Mouse (Mus musculus): ENCODE results near the gene Vps50. TPM values are rescaled to one million over a fixed set of nuclear protein-coding genes. Genes with fewer than 3 reads are reported as not detected.
"Not testable (repeated sequence)": the region's sequence is repeated elsewhere in the genome, so short reads cannot be mapped to it uniquely, and the experiment has no call there.

Gene Vps50
- polyA plus RNA-seq, 1 experiment from 2014 or later, result 52.4 TPM

- no peak overlapping the region for H3K4me2 ChIP-seq
- no peak overlapping the region for H3K4me3 ChIP-seq
- peaks cover 8% of the 10 kb centered on the region for H3K4me1 ChIP-seq (replicated peaks)
- ATAC-seq (ENCODE audit: low FRiP score, low read depth), result no peak
- no peak overlapping the region for H3K27ac ChIP-seq (replicated peaks)
- no peaks in the 10 kb centered on the region for H3K27me3 ChIP-seq
- H3K36me3 ChIP-seq, result no peaks in the 10 kb centered on the region
- WGBS, result 76% methylated on average over 5 of the region's 5 CpGs
- H3K9ac ChIP-seq, result no peak overlapping the region
- no peaks in the 10 kb centered on the region for H3K9me3 ChIP-seq
These were observed 3.9 kb upstream of the Vps50 start for GRCm38 (mm10) chr6:3494285-3494684.

DNA sequence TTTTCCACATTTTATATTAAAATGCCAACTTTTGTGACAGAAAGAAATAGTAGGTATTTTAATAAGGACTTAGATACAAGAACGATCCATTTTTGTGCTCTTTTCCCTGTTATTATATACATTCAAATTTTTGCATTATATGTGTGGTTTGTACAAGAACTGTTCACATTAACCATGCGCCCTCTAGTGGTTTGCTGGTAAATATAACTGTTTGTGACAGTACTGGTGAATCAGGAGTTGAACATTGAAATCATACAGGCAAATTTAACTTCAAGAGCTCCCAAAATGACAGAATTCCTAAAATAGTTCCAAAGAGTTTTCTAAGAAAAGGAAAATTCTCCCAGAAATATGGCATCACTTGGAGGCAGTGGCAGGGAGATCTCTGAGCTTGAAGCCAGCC lies 2.0 kb upstream of the Vps50 start:
- ATAC-seq (ENCODE audit: low FRiP score, low read depth), result no peak
- Histone ChIP-seq H3K9ac (no peak overlapping the region), H3K9me3 (no peaks in the 10 kb centered on the region), H3K4me1 (replicated peaks) (peaks cover 13% of the 10 kb centered on the region), H3K4me3 (no peak overlapping the region), H3K27me3 (no peaks in the 10 kb centered on the region), H3K27ac (replicated peaks) (no peak overlapping the region), H3K36me3 (no peaks in the 10 kb centered on the region), H3K4me2 (no peak overlapping the region)
- whole genome bisulfite sequencing, result 6% methylated on average over 2 of the region's 2 CpGs

- Histone ChIP-seq H3K36me3 (no peaks in the 10 kb centered on the region), H3K4me3 (no peak overlapping the region), H3K9me3 (no peaks in the 10 kb centered on the region), H3K27ac (replicated peaks) (no peak overlapping the region), H3K4me1 (replicated peaks) (peaks cover 13% of the 10 kb centered on the region), H3K4me2 (no peak overlapping the region), H3K9ac (no peak overlapping the region), H3K27me3 (no peaks in the 10 kb centered on the region)
- ATAC-seq (ENCODE audit: low FRiP score, low read depth), result no peak
- WGBS, result 94% methylated on average over 3 of the region's 3 CpGs
These were observed 2.1 kb downstream of the Vps50 start for GRCm38 (mm10) chr6:3500286-3500685.

DNA sequence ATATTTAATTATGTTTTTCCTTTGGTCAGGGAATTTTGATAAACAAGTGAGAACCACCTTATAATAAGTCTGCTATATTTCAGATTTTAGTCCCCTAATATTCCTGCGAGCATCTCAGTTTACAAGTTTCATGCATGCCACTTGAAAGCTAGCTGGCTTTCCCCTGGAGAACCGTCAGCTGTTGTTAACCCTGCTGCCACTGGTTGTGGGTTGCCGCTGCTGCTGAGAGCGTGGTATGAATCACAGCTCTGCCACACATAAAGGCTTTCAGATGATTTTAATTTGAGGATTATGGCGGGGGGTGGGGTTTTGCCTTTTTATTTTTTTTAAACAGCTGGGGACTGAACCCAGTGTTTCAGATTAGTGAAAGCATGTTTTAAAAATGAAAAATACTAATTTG lies 7.1 kb downstream of the Vps50 start:
- H3K27me3 ChIP-seq, result no peaks in the 10 kb centered on the region
- H3K9ac ChIP-seq, result no peak overlapping the region
- ATAC-seq (ENCODE audit: low FRiP score, low read depth), result no peak
- 76% methylated on average over 5 of the region's 5 CpGs for WGBS
- H3K4me3 ChIP-seq, result no peak overlapping the region
- peaks cover 1% of the 10 kb centered on the region; the same call in 1 of the 2 replicates for H3K4me1 ChIP-seq (replicated peaks)
- H3K9me3 ChIP-seq, result no peaks in the 10 kb centered on the region
- H3K36me3 ChIP-seq, result no peaks in the 10 kb centered on the region
- no peak overlapping the region for H3K27ac ChIP-seq (replicated peaks)
- no peak overlapping the region for H3K4me2 ChIP-seq

DNA sequence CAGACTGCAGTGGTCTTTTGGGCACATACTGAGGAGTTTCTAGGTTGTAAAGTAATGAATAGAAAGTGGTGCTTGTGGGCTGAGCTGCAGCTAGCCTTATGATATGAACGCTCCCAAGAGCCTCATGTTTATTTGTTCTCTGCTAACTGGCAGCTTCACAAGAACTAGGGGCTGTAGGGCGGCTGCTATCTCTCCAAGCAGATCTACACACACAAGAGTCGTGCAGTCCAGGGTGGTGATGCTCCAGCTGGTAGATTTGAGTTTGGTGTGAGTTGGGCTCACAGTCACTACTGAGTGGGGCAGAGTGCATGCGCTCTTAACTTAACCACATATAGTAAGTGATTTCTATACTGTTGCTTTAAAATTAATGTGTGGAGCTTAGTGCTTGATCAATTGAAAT lies 8.9 kb downstream of the Vps50 start:
- no peak overlapping the region for H3K4me3 ChIP-seq
- no peak overlapping the region for H3K4me2 ChIP-seq
- 75% methylated on average over 4 of the region's 4 CpGs for WGBS
- no peaks in the 10 kb centered on the region for H3K9me3 ChIP-seq
- H3K9ac ChIP-seq, result no peak overlapping the region
- H3K27ac ChIP-seq (replicated peaks), result no peak overlapping the region
- H3K27me3 ChIP-seq, result no peaks in the 10 kb centered on the region
- peaks cover 17% of the 10 kb centered on the region for H3K4me1 ChIP-seq (replicated peaks)
- ATAC-seq (ENCODE audit: low FRiP score, low read depth), result no peak
- H3K36me3 ChIP-seq, result no peaks in the 10 kb centered on the region

- H3K4me3 ChIP-seq; H3K27me3 ChIP-seq; H3K4me2 ChIP-seq; ATAC-seq (ENCODE audit: low FRiP score, low read depth); H3K9me3 ChIP-seq; H3K9ac ChIP-seq; H3K36me3 ChIP-seq; H3K27ac ChIP-seq (replicated peaks): not testable (repeated sequence)
- 82% methylated on average over 2 of the region's 2 CpGs for WGBS
- H3K4me1 ChIP-seq (replicated peaks), result peaks cover 25% of the 10 kb centered on the region
These were observed 10.0 kb downstream of the Vps50 start for GRCm38 (mm10) chr6:3508151-3508550.

DNA sequence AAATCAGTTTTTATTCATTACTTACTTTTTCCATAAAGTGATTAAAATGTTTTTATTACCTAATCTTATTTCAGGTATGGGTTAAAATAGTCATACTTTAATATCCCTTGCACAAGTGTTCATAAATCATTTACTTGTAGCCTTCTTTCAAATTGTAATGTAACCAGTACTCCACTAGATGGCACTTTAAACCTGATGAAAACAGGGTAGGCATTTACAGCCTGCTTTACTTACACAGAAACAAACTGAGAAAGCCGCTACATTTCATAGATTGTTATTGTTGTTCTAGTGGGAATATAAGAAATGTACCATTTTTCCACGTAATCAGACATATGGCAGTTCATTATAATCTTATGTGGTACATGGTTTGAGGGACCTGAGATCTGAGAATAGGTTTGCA lies 11.6 kb downstream of the Vps50 start:
- Histone ChIP-seq H3K4me2 (no peak overlapping the region), H3K9ac (no peak overlapping the region), H3K27me3 (no peaks in the 10 kb centered on the region), H3K4me3 (no peak overlapping the region), H3K27ac (replicated peaks) (no peak overlapping the region), H3K36me3 (no peaks in the 10 kb centered on the region), H3K9me3 (no peaks in the 10 kb centered on the region), H3K4me1 (replicated peaks) (peaks cover 27% of the 10 kb centered on the region)
- ATAC-seq (ENCODE audit: low FRiP score, low read depth), result peak; percentile 59
- 9% methylated on average over 2 of the region's 2 CpGs for WGBS

GRCm38 (mm10) chr6:3511116-3511515 lies 12.9 kb downstream of the Vps50 start:
- no peaks in the 10 kb centered on the region for H3K36me3 ChIP-seq
- peaks cover 27% of the 10 kb centered on the region for H3K4me1 ChIP-seq (replicated peaks)
- ATAC-seq (ENCODE audit: low FRiP score, low read depth), result no peak
- peak overlapping the region; percentile 72 for H3K27ac ChIP-seq (replicated peaks)
- no peak overlapping the region for H3K4me3 ChIP-seq
- H3K9ac ChIP-seq, result peak overlapping the region; percentile 40
- peak overlapping the region; percentile 42 for H3K4me2 ChIP-seq
- H3K27me3 ChIP-seq, result no peaks in the 10 kb centered on the region
- no peaks in the 10 kb centered on the region for H3K9me3 ChIP-seq
- 48% methylated on average over 10 of the region's 10 CpGs for WGBS

GRCm38 (mm10) chr6:3511612-3512011 lies 13.4 kb downstream of the Vps50 start:
- H3K27me3 ChIP-seq, result no peaks in the 10 kb centered on the region

DNA sequence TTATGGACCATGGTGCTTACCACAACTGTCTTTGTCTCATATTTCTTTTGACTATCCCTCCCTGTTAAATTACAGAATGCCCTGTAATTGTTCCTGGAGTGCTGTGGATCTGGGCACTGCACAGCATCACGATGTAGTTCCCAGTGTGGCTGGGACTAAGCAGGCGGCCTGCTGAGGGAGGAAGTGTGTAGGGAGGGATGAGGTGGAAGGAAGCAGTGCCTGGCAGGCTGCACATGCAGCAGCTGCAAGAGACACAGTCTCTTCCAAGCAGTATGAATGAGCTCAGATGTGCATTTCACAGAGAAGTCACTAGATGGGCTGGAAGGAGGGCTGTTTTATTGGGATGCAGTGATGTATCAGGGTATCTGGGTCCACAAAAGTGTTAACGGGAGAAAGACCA lies 14.4 kb downstream of the Vps50 start:
- ATAC-seq (ENCODE audit: low FRiP score, low read depth), result peak; percentile 88
- Histone ChIP-seq H3K4me2 (no peak overlapping the region), H3K4me3 (no peak overlapping the region), H3K9me3 (no peaks in the 10 kb centered on the region), H3K9ac (no peak overlapping the region), H3K36me3 (0 out of 2 replicates have a peak, but pooled peaks cover 4% of the 10 kb centered on the region), H3K27me3 (no peaks in the 10 kb centered on the region), H3K27ac (replicated peaks) (peak overlapping the region; percentile 67), H3K4me1 (replicated peaks) (peaks cover 27% of the 10 kb centered on the region)
- 25% methylated on average over 3 of the region's 3 CpGs for WGBS

More at GRCm38 (mm10) chr6:3511612-3512011, 13.4 kb downstream of the Vps50 start:
- Histone ChIP-seq H3K4me1 (replicated peaks) (peaks cover 27% of the 10 kb centered on the region), H3K9ac (peak overlapping the region; percentile 40), H3K4me2 (peak overlapping the region; percentile 42), H3K27ac (replicated peaks) (peak overlapping the region; percentile 72), H3K9me3 (no peaks in the 10 kb centered on the region), H3K4me3 (no peak overlapping the region), H3K36me3 (no peaks in the 10 kb centered on the region)
- WGBS, result 20% methylated on average over 11 of the region's 11 CpGs
- peak; percentile 47; the same call in 1 of the 2 replicates for ATAC-seq (ENCODE audit: low FRiP score, low read depth)

DNA sequence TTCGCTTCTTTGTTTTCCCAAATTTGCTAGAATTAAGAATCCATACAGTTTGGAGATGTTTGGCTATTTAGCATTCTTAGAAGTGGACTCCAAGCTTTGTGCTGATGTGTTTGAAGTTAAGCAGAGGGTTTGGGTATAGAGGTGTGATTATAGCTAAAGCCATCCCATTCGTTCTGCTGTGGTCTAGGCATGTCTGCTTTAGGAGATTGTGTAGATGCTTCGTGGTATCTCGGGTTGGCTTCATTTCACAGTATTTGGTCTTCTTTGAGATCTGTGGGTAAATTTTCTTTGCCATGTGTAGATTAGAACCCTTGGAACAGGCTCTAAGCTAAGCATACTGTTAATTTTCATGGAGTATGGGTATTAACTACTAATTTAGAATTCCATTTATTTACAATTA lies 30.0 kb downstream of the Vps50 start:
- Histone ChIP-seq H3K4me1 (replicated peaks) (no peaks in the 10 kb centered on the region), H3K27ac (replicated peaks) (no peak overlapping the region), H3K4me2 (no peak overlapping the region), H3K9ac (no peak overlapping the region), H3K36me3 (peaks cover 3% of the 10 kb centered on the region; the same call in 1 of the 2 replicates), H3K4me3 (no peak overlapping the region), H3K27me3 (no peaks in the 10 kb centered on the region), H3K9me3 (no peaks in the 10 kb centered on the region)
- 96% methylated on average over 4 of the region's 4 CpGs for WGBS
- no peak for ATAC-seq (ENCODE audit: low FRiP score, low read depth)

DNA sequence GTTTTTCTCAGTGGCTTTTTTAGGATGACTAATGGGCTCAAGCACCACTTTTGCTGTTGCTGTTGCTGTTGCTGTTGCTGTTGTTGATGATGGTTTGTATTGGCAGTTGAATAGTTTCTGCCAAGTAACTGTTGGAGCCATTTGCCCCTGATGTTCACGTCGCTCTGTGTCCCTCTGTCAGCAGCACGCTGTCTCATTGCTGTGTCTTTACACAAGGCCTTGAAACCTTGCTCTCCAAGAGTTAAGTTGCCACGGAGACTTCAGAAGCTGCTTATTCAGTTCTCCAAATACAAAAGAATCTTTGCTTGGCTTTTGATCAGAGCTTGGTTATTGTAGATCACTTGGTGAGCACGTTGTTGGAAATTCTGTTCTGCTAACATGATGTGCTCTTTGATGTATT lies 33.3 kb downstream of the Vps50 start:
- 15% methylated on average over 5 of the region's 5 CpGs for WGBS
- H3K36me3 ChIP-seq, result no peaks in the 10 kb centered on the region

GRCm38 (mm10) chr6:3536048-3536447 lies 37.9 kb downstream of the Vps50 start:
- 75% methylated on average over 1 of the region's 1 CpGs for WGBS
- no peak overlapping the region for H3K4me2 ChIP-seq
- no peak overlapping the region for H3K9ac ChIP-seq
- H3K27ac ChIP-seq (replicated peaks), result no peak overlapping the region
- no peak for ATAC-seq (ENCODE audit: low FRiP score, low read depth)
- no peaks in the 10 kb centered on the region for H3K4me1 ChIP-seq (replicated peaks)
- no peaks in the 10 kb centered on the region for H3K9me3 ChIP-seq
- H3K27me3 ChIP-seq, result no peaks in the 10 kb centered on the region
- H3K36me3 ChIP-seq, result 0 out of 2 replicates have a peak, but pooled peaks cover 7% of the 10 kb centered on the region
- H3K4me3 ChIP-seq, result no peak overlapping the region

More for the DNA sequence above, 33.3 kb downstream of the Vps50 start:
- ATAC-seq (ENCODE audit: low FRiP score, low read depth), result no peak
- H3K9ac ChIP-seq, result no peak overlapping the region
- no peaks in the 10 kb centered on the region for H3K27me3 ChIP-seq
- H3K9me3 ChIP-seq, result no peaks in the 10 kb centered on the region
- no peak overlapping the region for H3K4me3 ChIP-seq
- H3K4me2 ChIP-seq, result no peak overlapping the region
- H3K27ac ChIP-seq (replicated peaks), result no peak overlapping the region
- H3K4me1 ChIP-seq (replicated peaks), result no peaks in the 10 kb centered on the region
